Mouse (Mus musculus) liver, embryonic 14.5 days (tissue): ENCODE measurements around the gene Cdh26.

ENCODE experiments used
- CTCF ChIP-seq: IDR thresholded peaks from 2 replicates; pipeline ENCODE4 v1.5.1; 2016; ENCODE audit warnings: antibody characterized with exemption, low read depth, control low read depth
- EP300 ChIP-seq: IDR thresholded peaks from 2 replicates; pipeline ENCODE4 v1.6.1; 2016; ENCODE audit warnings: antibody characterized with exemption, low read depth

- TF ChIP-seq CTCF (no peak), EP300 (no peak)
Observed at GRCm38 (mm10) chr2:178450236-178450635, 19.9 kb downstream of the Cdh26 start.
